Mouse (Mus musculus) liver, postnatal 0 days (tissue): ENCODE data around the gene Anapc7.

Experiments
- CTCF ChIP-seq: sonication (generic); IDR thresholded peaks from 2 replicates; pipeline ENCODE4 v1.5.1; 2016; ENCODE audit warnings: antibody characterized with exemption, low read depth
- EP300 ChIP-seq: IDR thresholded peaks from 2 replicates; pipeline ENCODE4 v1.6.1; 2016; ENCODE audit warnings: antibody characterized with exemption, low read depth, mild to moderate bottlenecking

- TF ChIP-seq CTCF (no peak), EP300 (no peak; the same call in 1 of the 2 replicates)
Observed at GRCm38 (mm10) chr5:122372192-122372769, 49.2 kb upstream of the Anapc7 start, which contains the start of gene Fam216a.
